Mouse (Mus musculus) bone marrow macrophage, adult 2 months (primary cell): ENCODE data around the gene Slc17a5.

Source experiments
- CTCF ChIP-seq: IDR thresholded peaks from 2 replicates; pipeline ENCODE4 v1.5.1; 2012; ENCODE audit warnings: low read depth, mild to moderate bottlenecking, low read length, moderate library complexity
- POLR2A ChIP-seq: IDR thresholded peaks from 2 replicates; pipeline ENCODE4 v1.6.1; 2012; ENCODE audit warnings: mild to moderate bottlenecking, low read depth, low read length, borderline replicate concordance

- no peak for TF ChIP-seq CTCF
- no peak for TF ChIP-seq POLR2A
Observed at GRCm38 (mm10) chr9:78578824-78579223, 9.0 kb downstream of the Slc17a5 start.
